Mouse (Mus musculus): Measurements from ENCODE around the gene Pax2. TPM values are rescaled to one million over a fixed set of nuclear protein-coding genes. Genes with fewer than 3 reads are reported as not detected.

Pax2 gene
- polyA plus RNA-seq (2017; shearing (Covaris generic)) = not detected

GRCm38 (mm10) chr19:44755693-44756420, at the start of gene Pax2:
TSS of gene Pax2 (plus strand) at chr19:44756045.

Other genes starting within 250 kb of the Pax2 start
- 5.6 TPM for gene Sec31b, start 210.2 kb upstream of the Pax2 start, polyA plus RNA-seq (2017; shearing (Covaris generic))
- gene Gm20538, start 203.2 kb upstream of the Pax2 start, polyA plus RNA-seq (2017; shearing (Covaris generic)) = 10.5 TPM
- 176 TPM for gene Ndufb8, start 200.6 kb upstream of the Pax2 start, polyA plus RNA-seq (2017; shearing (Covaris generic))
- gene Hif1an, start 193.2 kb upstream of the Pax2 start, polyA plus RNA-seq (2017; shearing (Covaris generic)) = 49.2 TPM
- 49.9 TPM for gene Slf2, start 175.1 kb downstream of the Pax2 start, polyA plus RNA-seq (2017; shearing (Covaris generic))
- gene Sema4g, start 233.1 kb downstream of the Pax2 start, polyA plus RNA-seq (2017; shearing (Covaris generic)) = not detected
- 9.9 TPM for gene Twnk, start 249.6 kb downstream of the Pax2 start, polyA plus RNA-seq (2017; shearing (Covaris generic))

Data from naive thymus-derived CD4-positive, alpha-beta T cell, adult 5 months (primary cell).